Mouse (Mus musculus): ENCODE results near the gene Lhb. TPM values are rescaled to one million over a fixed set of nuclear protein-coding genes. Genes with fewer than 3 reads are reported as not detected.

Lhb gene
- total RNA-seq, 4 experiments from 2014 or later, result not detected

DNA sequence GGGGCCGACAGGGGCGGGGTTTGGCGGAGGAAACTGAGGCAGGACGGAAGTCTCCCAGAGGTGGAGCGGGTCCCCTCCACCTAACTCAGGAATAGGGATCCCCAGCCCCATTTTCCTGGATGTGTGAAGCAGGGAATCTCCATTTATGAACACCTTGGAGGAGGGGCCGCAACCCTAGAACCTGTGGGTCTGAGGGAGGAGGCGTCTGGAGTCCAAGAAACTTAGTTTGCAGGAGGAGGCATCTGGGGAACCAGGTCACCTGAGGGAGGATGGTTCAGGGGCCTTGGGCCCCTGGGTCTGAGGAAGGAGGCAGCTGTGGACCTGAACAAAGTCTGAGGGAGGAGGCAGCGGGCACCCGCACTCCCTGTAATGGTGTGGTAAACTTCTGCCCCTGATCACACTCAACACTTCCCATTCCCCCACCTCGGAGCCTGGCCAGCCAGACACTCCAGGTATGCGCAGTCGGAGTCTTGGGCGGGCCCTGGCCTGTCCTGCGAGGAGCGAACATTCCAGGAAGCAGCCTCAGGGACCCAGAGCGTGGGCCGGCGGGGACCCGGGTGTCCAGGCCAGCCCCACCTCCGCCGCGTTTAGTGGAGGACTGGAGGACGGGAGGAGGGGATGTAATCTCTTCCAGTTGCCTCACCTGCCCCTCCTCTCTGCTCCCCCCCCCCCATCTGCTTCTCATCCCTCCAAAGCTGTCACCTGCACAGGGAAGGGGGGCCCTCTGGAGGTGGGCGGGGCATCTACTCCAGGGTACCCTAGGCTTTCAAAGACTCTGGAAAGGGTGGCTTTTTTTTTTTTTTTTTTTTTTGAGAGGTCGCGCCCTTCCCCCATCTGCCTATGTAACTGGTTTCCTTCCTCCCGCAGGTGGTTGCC is 6.5 kb upstream of the Lhb start:
- DNase-seq (ENCODE audit: low spot score in 2 of 2), result no peak

DNA sequence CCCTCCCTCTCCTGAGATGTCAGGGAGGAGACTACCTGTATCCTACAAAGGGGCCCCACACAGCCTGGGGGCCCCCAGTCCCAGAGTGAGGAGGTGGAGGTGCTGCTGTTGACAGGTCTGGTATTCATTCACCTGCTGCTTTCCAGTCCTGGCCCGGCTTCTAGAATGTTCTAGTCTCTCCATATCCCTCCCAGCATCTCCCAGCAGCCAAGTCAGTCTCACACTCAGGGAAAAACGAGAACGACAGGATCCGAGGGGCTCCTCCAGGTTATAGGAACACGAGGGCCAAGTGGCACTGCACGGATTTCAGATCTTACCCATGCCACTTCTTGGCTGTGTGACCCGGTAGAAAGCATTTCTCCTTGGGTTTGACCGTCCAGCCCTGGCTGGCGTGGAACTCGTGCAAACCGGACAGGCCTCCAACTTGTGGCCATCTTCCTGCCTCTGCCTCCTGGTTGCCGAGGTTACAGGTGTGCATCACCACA is 5.8 kb upstream of the Lhb start:
- no peak for DNase-seq (ENCODE audit: low spot score in 2 of 2)

DNA sequence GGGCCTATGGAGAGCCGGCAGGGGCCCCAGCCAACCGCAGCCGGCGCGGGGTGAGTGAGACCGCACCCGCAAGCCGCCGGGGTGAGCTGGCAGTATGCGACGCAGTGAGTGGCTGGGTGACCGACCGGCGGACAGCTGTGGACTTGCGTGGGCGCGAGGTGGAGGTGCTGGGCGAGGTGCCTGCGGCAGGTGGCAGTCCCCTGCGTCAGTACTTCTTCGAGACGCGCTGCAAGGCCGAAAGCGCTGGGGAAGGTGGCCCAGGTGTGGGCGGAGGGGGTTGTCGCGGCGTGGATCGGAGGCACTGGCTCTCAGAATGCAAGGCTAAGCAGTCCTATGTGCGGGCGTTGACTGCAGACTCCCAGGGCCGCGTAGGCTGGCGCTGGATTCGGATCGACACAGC is 5.0 kb upstream of the Lhb start:
- DNase-seq (ENCODE audit: low spot score in 2 of 2), result no peak

GRCm38 (mm10) chr7:45417962-45418492 is 2.6 kb upstream of the Lhb start:
- DNase-seq (ENCODE audit: low spot score in 2 of 2), result no peak

DNA sequence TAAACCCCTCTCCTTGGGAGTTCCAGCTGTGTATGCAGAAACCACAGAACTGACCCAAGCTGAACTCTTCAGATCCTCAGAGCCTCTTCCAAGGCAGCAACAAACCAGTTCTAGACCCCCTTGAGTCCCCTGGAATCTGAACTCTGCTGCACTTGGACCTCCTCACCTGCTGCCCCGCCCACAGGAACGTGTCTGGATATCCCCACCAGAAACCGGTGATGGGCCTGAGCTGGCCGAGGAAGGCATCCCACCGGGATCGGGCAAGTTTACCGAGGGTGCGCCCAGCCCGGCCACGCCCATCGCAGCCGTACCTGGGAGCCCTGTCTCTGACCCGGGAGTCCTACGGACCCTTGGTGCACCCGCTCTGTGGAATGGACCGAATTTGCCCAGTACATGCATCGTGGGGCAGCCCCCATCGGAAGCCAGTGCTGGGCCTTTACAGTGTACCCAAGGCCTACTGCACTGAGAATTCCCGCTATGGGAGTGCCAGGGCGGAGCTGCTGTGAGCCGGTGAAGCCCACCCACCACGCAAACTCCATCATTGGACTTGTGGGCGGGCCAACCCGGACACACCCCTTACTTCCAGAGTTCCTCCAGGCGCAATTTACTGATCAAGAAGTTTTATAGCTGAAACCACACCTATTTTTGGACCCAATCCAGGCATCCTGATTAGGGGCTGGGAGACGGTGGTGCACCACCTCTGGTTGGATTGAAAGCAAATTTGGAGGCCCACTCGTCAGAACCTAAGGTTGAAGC is 583 bp upstream of the Lhb start:
- no peak for DNase-seq (ENCODE audit: low spot score in 2 of 2)

GRCm38 (mm10) chr7:45421194-45421593 is 574 bp downstream of the Lhb start:
- no peak for DNase-seq (ENCODE audit: low spot score in 2 of 2)

- DNase-seq (ENCODE audit: low spot score in 2 of 2), result no peak
Observed at GRCm38 (mm10) chr7:45426556-45426955, 5.9 kb downstream of the Lhb start.

DNA sequence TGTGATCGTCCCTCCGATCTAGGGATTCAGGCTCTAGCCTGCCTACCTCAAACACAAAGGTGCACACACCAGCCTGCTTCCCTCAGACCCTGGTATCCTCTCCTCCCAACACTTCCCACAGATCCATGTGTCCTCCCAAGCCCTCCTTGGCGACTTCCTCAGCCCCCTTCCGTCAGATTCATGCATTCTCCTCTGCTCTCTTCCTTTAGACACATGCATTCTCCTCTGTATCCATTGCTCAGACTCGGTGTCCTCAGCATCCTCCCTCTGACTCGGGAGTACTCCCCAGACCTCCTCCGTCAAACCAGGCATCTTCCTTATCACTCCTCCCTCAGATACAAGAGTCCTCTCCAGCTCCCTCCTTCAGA is 13.2 kb downstream of the Lhb start:
- DNase-seq (ENCODE audit: low spot score in 2 of 2), result no peak

DNA sequence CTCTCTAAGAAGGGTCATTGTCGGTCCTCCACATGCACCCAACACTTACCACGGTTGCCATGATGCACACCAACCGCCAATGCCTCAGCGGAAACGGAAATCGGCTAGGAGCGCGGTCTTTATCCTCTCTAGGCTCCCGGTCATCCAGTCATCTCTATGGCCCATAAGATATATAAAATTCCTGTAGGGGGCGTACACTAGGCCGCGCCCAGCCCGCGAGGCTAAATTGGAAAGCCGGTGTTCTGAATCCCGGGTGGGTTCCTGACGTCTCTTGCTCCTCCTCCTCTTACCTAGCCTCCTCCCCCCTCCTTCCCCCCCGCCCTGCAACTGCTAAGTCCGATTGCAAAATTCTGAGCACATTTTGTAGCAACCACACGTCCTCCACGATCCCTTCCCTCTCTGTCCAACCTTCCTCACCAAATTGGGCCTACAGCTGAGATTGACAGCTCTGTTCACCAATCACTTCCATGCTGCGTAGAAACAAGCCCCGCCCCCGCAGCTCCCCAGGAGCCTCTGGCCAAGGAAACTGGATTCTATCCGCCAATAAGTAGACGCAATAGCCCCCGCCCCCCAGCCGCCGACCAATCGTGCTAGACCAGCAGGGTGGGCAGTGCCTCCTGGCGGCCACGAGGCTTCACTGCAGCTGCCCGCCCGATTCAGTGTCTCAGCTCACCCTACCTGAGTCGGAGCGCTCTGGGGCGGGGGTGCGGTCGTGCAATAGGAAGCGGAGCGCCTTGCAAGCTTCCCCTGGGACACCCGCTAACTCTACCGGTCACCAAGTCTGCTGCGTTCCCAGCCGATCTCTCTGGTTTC is 13.8 kb downstream of the Lhb start, which contains the start of gene Gys1:
TSS of gene Gys1 (plus strand) at position 642 of the 813 bp plus-strand sequence.
- DNase-seq (ENCODE audit: low spot score in 2 of 2), result peak; percentile 99 to 100

DNA sequence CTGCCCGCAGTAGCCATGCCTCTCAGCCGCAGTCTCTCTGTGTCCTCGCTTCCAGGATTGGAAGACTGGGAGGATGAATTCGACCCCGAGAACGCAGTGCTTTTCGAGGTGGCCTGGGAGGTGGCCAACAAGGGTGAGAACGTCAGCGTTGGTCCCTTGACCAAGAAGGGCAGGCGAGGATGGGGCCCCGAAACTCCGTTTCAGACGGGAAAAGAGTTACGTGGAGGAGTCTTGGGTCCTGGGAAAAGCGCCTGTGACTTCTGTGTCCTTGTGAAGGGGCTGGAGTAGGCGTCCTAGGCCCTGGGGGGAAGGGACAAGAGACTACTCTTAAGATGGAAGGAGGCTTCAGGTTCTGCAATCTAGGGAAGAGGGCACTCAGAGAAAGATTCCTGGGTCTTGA is 14.4 kb downstream of the Lhb start:
- no peak for DNase-seq (ENCODE audit: low spot score in 2 of 2)

- no peak for DNase-seq (ENCODE audit: low spot score in 2 of 2)
Observed at GRCm38 (mm10) chr7:45436444-45436843, 15.8 kb downstream of the Lhb start.

GRCm38 (mm10) chr7:45437046-45437445 is 16.4 kb downstream of the Lhb start:
- DNase-seq (ENCODE audit: low spot score in 2 of 2), result no peak

- no peak for DNase-seq (ENCODE audit: low spot score in 2 of 2)
Observed at GRCm38 (mm10) chr7:45437521-45438276, 17.1 kb downstream of the Lhb start, which contains the start of gene Ruvbl2. Ruvbl2 (minus strand) TSS chr7:45438096.

GRCm38 (mm10) chr7:45443526-45444420 is 23.2 kb downstream of the Lhb start:
- no peak for DNase-seq (ENCODE audit: low spot score in 2 of 2)

- DNase-seq (ENCODE audit: low spot score in 2 of 2), result no peak
Observed at GRCm38 (mm10) chr7:45446589-45446988, 26.0 kb downstream of the Lhb start.

DNA sequence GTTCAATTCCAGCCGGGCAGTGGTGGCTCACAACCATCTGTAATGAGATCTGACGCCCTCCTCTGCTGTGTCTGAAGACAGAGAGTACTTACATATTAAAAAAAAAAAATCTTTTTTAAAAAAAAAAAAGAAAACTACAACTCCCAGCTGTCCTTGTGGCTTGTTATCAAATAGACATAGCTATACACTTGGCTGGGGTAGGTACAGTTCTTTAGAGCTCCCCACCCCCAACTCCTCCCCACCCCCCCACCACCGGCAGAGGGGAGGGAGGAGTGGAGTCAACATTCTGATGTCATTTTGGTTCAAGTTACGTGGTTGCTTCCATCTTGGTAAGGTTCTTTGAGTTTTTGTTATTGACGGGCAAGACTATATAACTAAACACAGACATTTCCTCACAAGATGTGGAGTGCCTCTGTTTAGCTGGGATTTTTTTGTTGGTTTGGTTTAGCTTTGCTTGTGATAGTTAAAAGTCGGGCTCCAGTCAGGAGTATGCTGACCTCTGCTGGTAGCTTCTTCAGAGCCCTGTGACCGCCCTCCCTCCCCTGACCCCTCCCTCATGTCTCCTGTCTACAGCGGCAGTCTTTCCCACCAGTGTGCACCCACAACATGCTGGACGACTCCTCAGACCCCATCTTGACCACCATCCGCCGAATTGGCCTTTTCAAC is 26.8 kb downstream of the Lhb start:
- no peak for DNase-seq (ENCODE audit: low spot score in 2 of 2)

DNA sequence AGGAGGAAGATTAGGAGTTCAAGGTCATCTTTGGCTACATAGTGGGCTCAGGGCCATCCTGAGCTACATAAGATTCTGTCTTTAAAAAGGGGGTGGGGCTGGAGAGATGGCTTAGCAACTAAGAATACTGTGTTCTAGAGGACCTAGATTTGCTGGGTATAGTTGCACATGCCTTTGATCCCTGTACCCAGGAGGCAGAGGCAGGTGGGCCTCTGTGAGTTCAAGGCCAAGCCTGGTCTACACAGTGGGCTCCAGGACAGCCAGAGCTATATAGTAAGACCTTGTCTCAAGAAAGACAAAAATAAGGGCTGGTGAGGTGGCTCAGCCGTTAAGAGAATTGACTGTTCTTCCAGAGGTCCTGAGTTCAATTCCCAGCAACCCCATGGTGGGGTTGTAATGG is 29.4 kb downstream of the Lhb start:
- no peak for DNase-seq (ENCODE audit: low spot score in 2 of 2)

- DNase-seq (ENCODE audit: low spot score in 2 of 2), result peak; percentile 72 to 81
Observed at GRCm38 (mm10) chr7:45451344-45451982, 30.8 kb downstream of the Lhb start.

All from left cerebral cortex, adult 8-10 months (tissue).